Mouse (Mus musculus): ENCODE data around the gene Gm17720. TPM values are rescaled to one million over a fixed set of nuclear protein-coding genes. Genes with fewer than 3 reads are reported as not detected.

Gm17720 gene
- total and polyA plus RNA-seq, 3 experiments = not detected

DNA sequence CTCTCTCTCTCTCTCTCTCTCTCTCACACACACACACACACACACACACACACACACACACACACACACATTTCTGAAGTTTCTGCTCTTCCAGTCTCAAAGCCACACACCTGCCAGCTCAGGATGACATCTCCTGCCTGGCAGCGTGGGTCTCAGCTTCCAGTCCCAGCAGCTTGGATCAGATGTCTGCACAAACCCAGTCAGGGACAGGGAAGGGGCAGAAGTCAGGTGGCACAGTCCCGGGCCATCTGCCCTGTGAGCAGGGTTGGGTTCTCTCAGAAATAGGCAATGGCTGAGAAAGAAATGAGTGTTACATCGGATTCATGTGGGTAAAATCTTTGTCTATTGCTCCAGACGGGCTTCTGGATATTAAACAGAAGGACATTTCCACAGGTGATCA, 38.2 kb upstream of the Gm17720 start:
- H3K4me1 ChIP-seq (ENCODE audit: control insufficient read depth in 1 of 2, insufficient read depth in 2 of 2) = peaks cover 8 to 16% of the 10 kb centered on the region in 2 experiments
- peaks cover 12% of the 10 kb centered on the region for H3K27me3 ChIP-seq (replicated peaks)
- no peak overlapping the region for H3K4me3 ChIP-seq (replicated peaks in 1 of 3; ENCODE audit: low read depth in 2 of 3, low read length in 2 of 3, poor library complexity in 1 of 3)
- H3K9me3 ChIP-seq (replicated peaks; ENCODE audit: low read length) = no peaks in the 10 kb centered on the region
- no peak for DNase-seq (ENCODE audit: extremely low read depth)
- TF ChIP-seq NRF1 (IDR thresholded peaks at IDR 0.05; ENCODE audit: low read depth, low read length) (no peak), ELF1 (IDR thresholded peaks at IDR 0.05; ENCODE audit: low read depth, low read length) (no peak), RCOR1 (conservative IDR thresholded peaks at IDR 0.05; ENCODE audit: low read depth, low read length) (no peak)
- H3K79me2 ChIP-seq (replicated peaks; ENCODE audit: control insufficient read depth, extremely low read depth, insufficient read depth, poor library complexity, severe bottlenecking) = no peaks in the 10 kb centered on the region
- in situ Hi-C loops (cut with MboI; ENCODE audit: low pct_ligation_motif_present, low pct_unique_long_range_greater_than_20kb, low sequenced_read_pairs) (no loop called here), dilution Hi-C loops (cut with MboI; ENCODE audit: extremely low pct_ligation_motif_present, extremely low pct_unique_long_range_greater_than_20kb, low sequenced_read_pairs) (no loop called here)
- H3K36me3 ChIP-seq (replicated peaks in 1 of 2; ENCODE audit: control insufficient read depth in 1 of 2, insufficient read depth in 1 of 2, low read length in 1 of 2) = no peaks in the 10 kb centered on the region
- no peak overlapping the region for H3K4me2 ChIP-seq (ENCODE audit: insufficient read depth, low read depth, poor library complexity, severe bottlenecking)
- no peak overlapping the region for H3K9ac ChIP-seq (ENCODE audit: insufficient read depth, low read depth)
- H3K27ac ChIP-seq (ENCODE audit: insufficient read depth, low read depth) = no peak overlapping the region

DNA sequence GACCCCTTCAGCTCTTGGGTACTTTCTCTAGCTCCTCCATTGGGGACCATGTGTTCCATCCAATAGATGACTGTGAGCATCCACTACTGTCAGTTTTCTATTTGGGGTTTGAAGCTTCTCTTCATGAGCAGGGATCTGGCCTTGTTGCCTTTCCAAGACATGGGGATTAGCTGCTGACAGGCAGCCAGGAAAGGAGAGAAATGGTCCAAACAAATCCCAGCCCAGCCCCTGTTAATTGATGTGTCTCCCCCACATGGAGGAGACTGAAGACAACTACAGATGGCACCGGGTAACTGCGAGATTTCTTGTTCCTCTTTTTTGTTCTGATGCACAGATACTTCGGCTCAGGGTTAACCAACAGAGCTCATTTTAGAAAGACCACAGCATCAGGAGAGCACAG, 37.6 kb upstream of the Gm17720 start:
- Histone ChIP-seq H3K9me3 (replicated peaks; ENCODE audit: low read length) (no peaks in the 10 kb centered on the region), H3K36me3 (replicated peaks in 1 of 2; ENCODE audit: control insufficient read depth in 1 of 2, insufficient read depth in 1 of 2, low read length in 1 of 2) (no peaks in the 10 kb centered on the region), H3K27ac (ENCODE audit: insufficient read depth, low read depth) (no peak overlapping the region), H3K9ac (ENCODE audit: insufficient read depth, low read depth) (no peak overlapping the region), H3K27me3 (replicated peaks) (peaks cover 12% of the 10 kb centered on the region), H3K4me3 (replicated peaks in 1 of 3; ENCODE audit: low read depth in 2 of 3, low read length in 2 of 3, poor library complexity in 1 of 3) (no peak overlapping the region), H3K4me2 (ENCODE audit: insufficient read depth, low read depth, poor library complexity, severe bottlenecking) (0 out of 2 replicates have a peak overlapping the region, but pooled peaks have one; percentile 4), H3K4me1 (ENCODE audit: control insufficient read depth in 1 of 2, insufficient read depth in 2 of 2) (peaks cover 6 to 20% of the 10 kb centered on the region in 2 experiments), H3K79me2 (replicated peaks; ENCODE audit: control insufficient read depth, extremely low read depth, insufficient read depth, poor library complexity, severe bottlenecking) (no peaks in the 10 kb centered on the region)
- DNase-seq (ENCODE audit: extremely low read depth) = peak; percentile 50
- dilution Hi-C loops (cut with MboI; ENCODE audit: extremely low pct_ligation_motif_present, extremely low pct_unique_long_range_greater_than_20kb, low sequenced_read_pairs) = no loop called here
- TF ChIP-seq CTCF (conservative IDR thresholded peaks at IDR 0.05 in 1 of 2, IDR thresholded peaks at IDR 0.05 in 1 of 2; ENCODE audit: low read depth in 2 of 2, low read length in 2 of 2) (0 out of 4 replicates have a peak, but pooled peaks of 1 of the 2 experiments have one; percentile 16), RAD21 (IDR thresholded peaks at IDR 0.05; ENCODE audit: low read depth, low read length) (no peak)
- in situ Hi-C loops (cut with MboI; ENCODE audit: low pct_ligation_motif_present, low pct_unique_long_range_greater_than_20kb, low sequenced_read_pairs) = no loop called here

DNA sequence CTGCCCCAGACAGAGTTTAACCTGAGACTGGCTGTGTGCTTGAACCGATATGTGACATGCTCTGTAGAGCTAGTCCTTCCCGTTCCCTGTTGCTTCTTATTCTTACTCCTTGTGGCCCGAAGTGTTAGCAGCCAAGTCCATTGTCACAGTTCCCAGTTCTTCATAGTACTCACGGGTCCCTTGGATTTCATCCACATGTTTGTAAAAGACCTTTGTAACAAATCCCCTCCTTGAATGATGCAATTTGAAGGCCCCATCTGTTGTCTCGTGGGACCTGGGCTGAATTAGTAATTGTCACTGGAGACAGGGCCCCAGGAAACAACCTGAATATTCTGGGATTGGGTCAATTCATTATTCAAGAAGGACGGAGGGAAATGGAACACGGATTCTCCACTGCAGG, 33.0 kb upstream of the Gm17720 start:
- no peak for TF ChIP-seq MAX (IDR thresholded peaks at IDR 0.05; ENCODE audit: low read length)
- TF ChIP-seq SIN3A (IDR thresholded peaks at IDR 0.05; ENCODE audit: low read length) = no peak
- TF ChIP-seq MAFK (IDR thresholded peaks at IDR 0.05; ENCODE audit: insufficient replicate concordance, low read length) = no peak
- TF ChIP-seq USF1 (IDR thresholded peaks at IDR 0.05; ENCODE audit: low read depth, low read length) = no peak
- no peak for TF ChIP-seq IRF4 (IDR thresholded peaks at IDR 0.05; ENCODE audit: low read depth, low read length)
- no peak for TF ChIP-seq BHLHE40 (IDR thresholded peaks at IDR 0.05; ENCODE audit: low read depth, low read length)
- no peak for TF ChIP-seq JUN (IDR thresholded peaks at IDR 0.05; ENCODE audit: insufficient read depth, low read depth, low read length)
- peaks cover 2 to 18% of the 10 kb centered on the region in 2 experiments; a peak in 3 of 4 replicates for H3K4me1 ChIP-seq (ENCODE audit: control insufficient read depth in 1 of 2, insufficient read depth in 2 of 2)
- H3K79me2 ChIP-seq (replicated peaks; ENCODE audit: control insufficient read depth, extremely low read depth, insufficient read depth, poor library complexity, severe bottlenecking) = no peaks in the 10 kb centered on the region

More for the DNA sequence above, 33.0 kb upstream of the Gm17720 start:
- Histone ChIP-seq H3K9ac (ENCODE audit: insufficient read depth, low read depth) (no peak overlapping the region), H3K36me3 (replicated peaks in 1 of 2; ENCODE audit: control insufficient read depth in 1 of 2, insufficient read depth in 1 of 2, low read length in 1 of 2) (no peaks in the 10 kb centered on the region), H3K4me2 (ENCODE audit: insufficient read depth, low read depth, poor library complexity, severe bottlenecking) (no peak overlapping the region), H3K4me3 (replicated peaks in 1 of 3; ENCODE audit: low read depth in 2 of 3, low read length in 2 of 3, poor library complexity in 1 of 3) (no peak overlapping the region), H3K27ac (ENCODE audit: insufficient read depth, low read depth) (no peak overlapping the region), H3K27me3 (replicated peaks) (no peaks in the 10 kb centered on the region), H3K9me3 (replicated peaks; ENCODE audit: low read length) (no peaks in the 10 kb centered on the region)
- in situ Hi-C loops (cut with MboI; ENCODE audit: low pct_ligation_motif_present, low pct_unique_long_range_greater_than_20kb, low sequenced_read_pairs) (no loop called here), dilution Hi-C loops (cut with MboI; ENCODE audit: extremely low pct_ligation_motif_present, extremely low pct_unique_long_range_greater_than_20kb, low sequenced_read_pairs) (no loop called here)
- no peak for DNase-seq (ENCODE audit: extremely low read depth)

Measured in CH12.LX (cell line).